Mouse (Mus musculus) liver, adult (tissue): ENCODE measurements around the gene Kcnh1.

Experiments used
- GATA4 ChIP-seq: IDR thresholded peaks from 2 replicates; pipeline ENCODE4 v1.6.1; 2014; ENCODE audit warnings: mild to moderate bottlenecking, low read length; ENCODE audit not compliant: insufficient replicate concordance

Kcnh1 gene

GRCm38 (mm10) chr1:192487571-192487970 is 297.0 kb downstream of the Kcnh1 start:
- TF ChIP-seq GATA4, result no peak

- TF ChIP-seq GATA4, result no peak
Observed at GRCm38 (mm10) chr1:192489908-192490825, 299.6 kb downstream of the Kcnh1 start.

DNA sequence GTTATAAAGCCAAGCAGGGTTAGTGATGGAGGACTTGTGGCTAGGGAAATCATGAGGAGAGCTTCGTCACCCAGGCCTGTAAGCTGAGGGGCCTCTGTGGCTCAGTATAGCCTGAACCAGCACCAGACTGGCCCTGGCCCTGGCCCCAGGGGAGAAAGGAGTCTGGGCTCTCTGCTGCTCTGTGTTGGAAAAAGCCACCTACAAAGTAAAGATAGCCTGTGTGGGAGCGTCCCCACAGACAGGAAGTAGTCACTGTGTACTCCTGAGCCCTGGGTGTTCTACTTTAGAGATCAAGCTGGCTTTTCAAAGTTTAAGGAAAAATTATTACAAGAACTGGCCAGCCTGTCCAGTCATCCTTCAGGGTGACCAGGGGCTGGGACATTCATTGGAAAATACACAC is 306.9 kb downstream of the Kcnh1 start:
- no peak for TF ChIP-seq GATA4

GRCm38 (mm10) chr1:192502016-192502415 is 311.4 kb downstream of the Kcnh1 start:
- no peak for TF ChIP-seq GATA4

DNA sequence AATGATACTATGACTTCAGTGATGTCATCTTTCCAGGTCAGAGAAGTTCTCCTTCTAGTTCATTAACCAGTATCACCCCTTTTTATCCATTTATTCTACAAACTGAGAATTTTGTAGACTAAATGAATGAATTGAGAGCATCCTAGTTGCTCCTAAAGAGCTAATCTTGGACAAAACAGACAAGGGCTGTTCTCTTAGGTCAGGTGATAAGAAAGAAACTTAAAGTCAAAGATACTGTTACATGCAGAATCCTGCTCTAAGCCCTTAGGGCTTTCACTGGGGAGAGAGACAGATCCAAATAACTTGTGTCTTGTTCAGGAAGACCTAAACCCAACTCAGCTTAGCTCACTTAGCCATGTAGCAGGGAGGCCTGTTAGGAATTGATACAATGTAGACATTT is 312.3 kb downstream of the Kcnh1 start:
- TF ChIP-seq GATA4, result no peak

- no peak for TF ChIP-seq GATA4
Observed at GRCm38 (mm10) chr1:192503651-192504050, 313.1 kb downstream of the Kcnh1 start.

GRCm38 (mm10) chr1:192512821-192513220 is 322.2 kb downstream of the Kcnh1 start:
- no peak for TF ChIP-seq GATA4

DNA sequence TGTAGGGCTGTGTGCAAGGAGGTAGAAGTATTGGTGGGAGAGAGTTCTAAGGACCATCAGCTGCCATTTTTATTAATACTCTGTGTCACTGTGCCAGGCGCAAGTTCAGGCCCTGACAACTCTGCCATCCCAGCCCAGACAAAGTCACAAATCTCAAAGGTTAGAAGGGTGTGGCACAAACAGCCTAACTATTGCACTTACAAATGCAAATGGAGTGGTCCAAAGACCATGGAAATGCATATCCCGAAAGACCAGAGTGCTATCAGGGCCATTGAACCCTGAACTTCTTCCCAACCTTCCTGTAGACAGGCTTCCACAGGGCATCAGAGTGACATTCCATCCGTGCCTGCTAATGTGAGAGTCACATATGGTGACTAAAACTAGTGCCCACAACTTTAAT is 324.8 kb downstream of the Kcnh1 start:
- TF ChIP-seq GATA4, result no peak

DNA sequence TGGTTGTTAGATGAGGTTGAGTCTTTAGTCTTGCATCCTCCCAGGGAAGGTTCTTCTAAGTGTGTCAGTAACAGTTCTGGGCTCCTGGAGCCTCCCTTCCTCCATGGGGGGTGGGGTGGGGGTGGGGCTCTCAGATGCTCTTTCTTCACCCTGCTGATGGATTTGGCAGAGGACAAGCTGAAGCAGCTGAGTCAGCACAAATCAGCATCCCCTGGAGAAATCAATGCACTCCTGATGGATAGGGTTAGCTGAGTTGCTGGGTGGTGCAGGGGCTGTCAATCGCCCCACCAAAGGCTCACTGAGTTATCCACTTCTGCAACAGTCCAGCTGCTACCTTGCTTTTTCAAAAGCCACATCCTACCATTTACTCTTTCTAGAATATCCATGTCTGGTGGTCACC is 329.1 kb downstream of the Kcnh1 start:
- TF ChIP-seq GATA4, result no peak

DNA sequence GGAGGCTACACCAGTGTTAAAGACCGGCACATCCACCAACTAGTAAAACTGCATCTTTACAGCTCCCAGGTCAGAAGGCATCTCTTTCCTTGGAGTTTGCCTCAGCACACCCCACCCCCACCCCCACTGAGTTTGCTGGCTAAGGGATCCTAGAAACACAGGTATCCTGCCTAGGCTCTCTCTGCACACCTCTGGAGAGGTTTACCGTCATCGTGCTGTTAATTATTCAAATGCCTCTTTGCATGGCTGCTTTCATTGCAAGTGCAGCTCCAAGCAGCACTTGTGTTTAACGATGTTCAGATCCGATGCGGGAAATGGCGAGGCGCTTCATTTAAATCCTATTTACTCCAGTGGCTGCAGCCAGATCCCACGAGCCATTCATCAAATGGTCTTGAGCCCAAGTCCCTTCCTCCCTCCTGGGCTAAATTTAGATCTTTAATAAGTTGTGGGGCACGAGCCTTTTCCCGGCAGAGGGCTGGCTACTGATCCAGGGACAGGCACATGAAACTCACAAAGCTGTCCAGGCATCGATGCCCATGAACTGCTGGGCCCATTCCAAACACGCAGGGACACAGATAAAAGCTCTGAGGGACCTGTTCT is 330.4 kb downstream of the Kcnh1 start:
- no peak for TF ChIP-seq GATA4

- TF ChIP-seq GATA4, result no peak
Observed at GRCm38 (mm10) chr1:192522376-192523178, 332.0 kb downstream of the Kcnh1 start.

GRCm38 (mm10) chr1:192525711-192526350 is 335.3 kb downstream of the Kcnh1 start:
- TF ChIP-seq GATA4, result no peak

DNA sequence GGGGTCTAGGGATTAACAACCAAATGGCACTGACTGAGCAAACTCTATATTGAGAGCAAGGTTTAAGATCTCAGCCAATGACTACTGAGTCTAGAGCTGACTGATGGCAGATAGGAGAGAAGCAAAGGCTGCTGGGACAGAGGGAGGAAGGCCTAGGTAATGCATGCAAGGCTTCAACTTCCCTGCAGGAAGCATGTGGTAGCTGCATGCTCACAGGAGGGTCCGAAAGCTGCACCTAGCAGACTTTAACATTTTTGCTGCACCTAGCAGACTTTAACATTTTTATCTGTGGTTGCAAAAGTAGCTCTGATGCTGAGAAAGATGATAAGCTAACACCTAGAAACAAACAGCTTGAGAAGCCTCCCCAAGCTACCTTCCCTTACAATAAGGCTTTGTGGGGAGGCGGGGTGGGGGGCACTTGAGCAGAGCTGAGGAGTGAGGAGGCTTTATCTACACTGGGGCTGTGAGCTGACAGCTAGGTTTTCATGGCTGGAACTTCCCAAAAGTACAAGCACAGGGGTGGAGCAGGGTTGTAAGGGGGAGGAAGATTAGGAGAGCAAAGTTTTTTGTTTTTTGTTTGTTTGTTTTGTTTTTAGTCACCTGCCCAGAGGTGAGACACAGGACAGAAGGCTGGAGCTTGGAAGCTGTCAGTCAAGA is 341.0 kb downstream of the Kcnh1 start:
- no peak for TF ChIP-seq GATA4

DNA sequence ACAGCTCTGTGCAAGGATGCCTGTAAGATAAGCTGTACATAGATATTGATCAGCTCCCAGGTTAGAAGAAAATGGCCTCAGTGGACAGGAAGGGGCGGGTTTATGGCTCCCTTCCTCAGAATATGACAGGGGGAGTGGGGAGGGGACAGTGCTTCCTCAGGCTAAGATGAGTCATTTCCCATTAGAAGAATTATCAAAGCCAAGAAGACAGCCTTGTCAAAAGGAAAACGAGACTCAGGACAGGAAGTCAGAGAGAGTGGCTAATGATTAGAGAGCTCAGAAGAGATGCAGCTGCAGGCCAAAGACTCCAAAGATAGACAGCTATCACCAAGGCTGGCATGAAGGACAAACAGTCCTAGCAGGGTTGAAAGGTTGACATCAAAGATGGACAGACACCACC is 341.6 kb downstream of the Kcnh1 start:
- peak; percentile 28; the same call in 1 of the 2 replicates for TF ChIP-seq GATA4

GRCm38 (mm10) chr1:192533016-192533415 is 342.4 kb downstream of the Kcnh1 start:
- no peak for TF ChIP-seq GATA4
